Mouse (Mus musculus) embryonic facial prominence, embryonic 14.5 days (tissue): ENCODE measurements around the gene Guf1. TPM values are rescaled to one million over a fixed set of nuclear protein-coding genes. Genes with fewer than 3 reads are reported as not detected.
A peak's percentile ranks its signal among the peaks of the same experiment; 100 is the strongest.

Experiments
- ATAC-seq: fragments of 200-750 bp; cut with Nextera tagmentation; 2 replicates; pipeline ENCODE4 v1.8.0; 2017; ENCODE audit warnings: low read depth, moderate number of reproducible peaks, moderate TSS enrichment
- DNase-seq: peaks from one replicate; pipeline ENCODE4 v3.0.0-alpha.2; 2015; ENCODE audit warnings: low spot score
- H3K27ac ChIP-seq: fragments of 300-500 bp; sonication (generic); replicated peaks from 2 replicates; pipeline ENCODE4 v1.5.1; 2014; ENCODE audit warnings: low read depth, mild to moderate bottlenecking, low read length, moderate library complexity
- H3K27me3 ChIP-seq: fragments of 300-500 bp; sonication (generic); replicated peaks from 2 replicates; pipeline ENCODE4 v1.6.1; 2014; ENCODE audit warnings: low read length; ENCODE audit not compliant: control insufficient read depth, insufficient read depth
- H3K36me3 ChIP-seq: fragments of 300-500 bp; sonication (generic); 2 replicates; pipeline ENCODE4 v1.6.1; 2014; ENCODE audit warnings: low read length, mixed read lengths; ENCODE audit not compliant: control insufficient read depth, insufficient read depth
- H3K4me1 ChIP-seq: fragments of 300-500 bp; sonication (generic); 2 replicates; pipeline ENCODE4 v1.6.1; 2014; ENCODE audit warnings: antibody characterized with exemption, low read length; ENCODE audit not compliant: control insufficient read depth, insufficient read depth
- H3K4me2 ChIP-seq: fragments of 300-500 bp; sonication (generic); 2 replicates; pipeline ENCODE4 v1.6.1; 2014; ENCODE audit warnings: low read depth, mild to moderate bottlenecking, low read length, moderate library complexity, mixed read lengths
- H3K4me3 ChIP-seq: fragments of 300-500 bp; sonication (generic); 2 replicates; pipeline ENCODE4 v1.5.1; 2014; ENCODE audit warnings: low read depth, mild to moderate bottlenecking, low read length
- H3K9ac ChIP-seq: fragments of 300-500 bp; sonication (generic); 2 replicates; pipeline ENCODE4 v1.6.1; 2014; ENCODE audit warnings: low read depth, mild to moderate bottlenecking, low read length, moderate library complexity, mixed read lengths
- H3K9me3 ChIP-seq: fragments of 300-500 bp; sonication (generic); 2 replicates; pipeline ENCODE4 v1.6.1; 2016; ENCODE audit warnings: low read length; ENCODE audit not compliant: control insufficient read depth
- WGBS: fragments of 180-500 bp; shearing (Covaris S2); extraction: QIAGEN DNeasy Blood & Tissue Kit; methylation state at CpG from one replicate; pipeline ENCODE4 v1.1.7; 2014; 5-methylcytosine and 5-hydroxymethylcytosine counted together
- polyA plus RNA-seq: library from polyadenylated mRNA; unstranded; fragments of >200 nt; fragmentation: Nextera tagmentation; extraction: Ambion mirVana; gene quantifications from 2 replicates; pipeline ENCODE4 v1.2.1, GENCODE M21; 2014

Guf1 gene
- polyA plus RNA-seq, 1 experiment from 2014 or later: 36.5 TPM

- peak overlapping the region; percentile 93 for H3K27ac ChIP-seq
- H3K4me1 ChIP-seq: peaks cover 5% of the 10 kb centered on the region; the same call in 1 of the 2 replicates
- peak overlapping the region; percentile 94 for H3K4me3 ChIP-seq
- H3K9ac ChIP-seq: peak overlapping the region; percentile 98
- DNase-seq (peak; percentile 18), ATAC-seq (no peak)
- no peaks in the 10 kb centered on the region for H3K27me3 ChIP-seq
- H3K36me3 ChIP-seq: peaks cover 24% of the 10 kb centered on the region; the same call in 1 of the 2 replicates
- peak overlapping the region; percentile 57 for H3K4me2 ChIP-seq
- no peaks in the 10 kb centered on the region for H3K9me3 ChIP-seq
- 8% methylated on average over 16 of the region's 16 CpGs for WGBS
Observed at GRCm38 (mm10) chr5:69557404-69557935, 747 bp downstream of the Guf1 start.

GRCm38 (mm10) chr5:69591640-69592461 lies 35.1 kb downstream of the Guf1 start, which contains the start of gene Gnpda2:
TSS of gene Gnpda2 (minus strand) at chr5:69592340.
- peak; percentile 98 for ATAC-seq
- no peaks in the 10 kb centered on the region for H3K4me1 ChIP-seq
- H3K9me3 ChIP-seq: no peaks in the 10 kb centered on the region
- peak within 1 kb of the TSS; percentile 50 for H3K27ac ChIP-seq
- WGBS: 3% methylated on average over 40 of the region's 42 CpGs
- peaks cover 14% of the 10 kb centered on the region; the same call in 1 of the 2 replicates for H3K36me3 ChIP-seq
- H3K4me2 ChIP-seq: peak within 1 kb of the TSS; percentile 66
- H3K4me3 ChIP-seq: peak within 1 kb of the TSS; percentile 54
- no peaks in the 10 kb centered on the region for H3K27me3 ChIP-seq
- H3K9ac ChIP-seq: peak within 1 kb of the TSS; percentile 73
- peak; percentile 96 for DNase-seq

- no peaks in the 10 kb centered on the region for H3K36me3 ChIP-seq
- no peak overlapping the region for H3K27ac ChIP-seq
- H3K9ac ChIP-seq: no peak overlapping the region
- no peak for ATAC-seq
- H3K4me1 ChIP-seq: no peaks in the 10 kb centered on the region
- no peak overlapping the region for H3K4me3 ChIP-seq
- no peaks in the 10 kb centered on the region for H3K9me3 ChIP-seq
- DNase-seq: peak; percentile 42
- no peaks in the 10 kb centered on the region for H3K27me3 ChIP-seq
- H3K4me2 ChIP-seq: no peak overlapping the region
Observed at GRCm38 (mm10) chr5:69601027-69601426, 44.3 kb downstream of the Guf1 start.

GRCm38 (mm10) chr5:69613209-69613796 lies 56.6 kb downstream of the Guf1 start:
- no peak overlapping the region for H3K4me3 ChIP-seq
- H3K9me3 ChIP-seq: no peaks in the 10 kb centered on the region
- H3K27me3 ChIP-seq: 0 out of 2 replicates have a peak, but pooled peaks cover 3% of the 10 kb centered on the region
- no peaks in the 10 kb centered on the region for H3K4me1 ChIP-seq
- 13% methylated on average over 4 of the region's 4 CpGs for WGBS
- DNase-seq: peak; percentile 54
- no peak for ATAC-seq
- H3K4me2 ChIP-seq: no peak overlapping the region
- no peaks in the 10 kb centered on the region for H3K36me3 ChIP-seq
- no peak overlapping the region for H3K27ac ChIP-seq
- H3K9ac ChIP-seq: no peak overlapping the region

GRCm38 (mm10) chr5:69620899-69621298 lies 64.2 kb downstream of the Guf1 start:
- no peaks in the 10 kb centered on the region for H3K4me1 ChIP-seq
- H3K36me3 ChIP-seq: no peaks in the 10 kb centered on the region
- no peak overlapping the region for H3K4me3 ChIP-seq
- no peak for ATAC-seq
- H3K9ac ChIP-seq: no peak overlapping the region
- no peak overlapping the region for H3K27ac ChIP-seq
- no peaks in the 10 kb centered on the region for H3K9me3 ChIP-seq
- DNase-seq: no peak
- H3K27me3 ChIP-seq: no peaks in the 10 kb centered on the region
- 56% methylated on average over 1 of the region's 1 CpGs for WGBS
- H3K4me2 ChIP-seq: no peak overlapping the region

Other genes with a start within 250 kb of the Guf1 start
- 3.2 and 3.5 TPM in 2 replicates for gene Kctd8, start 215.2 kb upstream of the Guf1 start, polyA plus RNA-seq
- 2.9 and 3.5 TPM in 2 replicates for gene Yipf7, start 14.3 kb upstream of the Guf1 start, polyA plus RNA-seq
- gene Gnpda2, start 35.4 kb downstream of the Guf1 start, polyA plus RNA-seq: 46.6 and 48.5 TPM in 2 replicates